Mouse (Mus musculus): ENCODE results near the gene Pabpc1l. TPM values are rescaled to one million over a fixed set of nuclear protein-coding genes. Genes with fewer than 3 reads are reported as not detected.

Gene Pabpc1l
- polyA plus RNA-seq, 1 experiment from 2014 or later: not detected

- Histone ChIP-seq H3K36me3 (ENCODE audit: inconsistent target) (peaks cover 45% of the 10 kb centered on the region), H3K79me2 (ENCODE audit: inconsistent target) (peaks cover 82% of the 10 kb centered on the region), H3K4me3 (ENCODE audit: inconsistent target) (peak overlapping the region; percentile 10; the same call in 1 of the 2 replicates), H3K27ac (peak overlapping the region; percentile 92)
- 0% methylated on average over 14 of the region's 19 CpGs for WGBS (ENCODE audit: missing documents)
Measured at GRCm38 (mm10) chr2:164083609-164084341, 58.5 kb downstream of the Pabpc1l start.

- H3K27ac ChIP-seq: peak overlapping the region; percentile 92
- H3K4me3 ChIP-seq (ENCODE audit: inconsistent target): peak overlapping the region; percentile 8; the same call in 1 of the 2 replicates
- peaks cover 82% of the 10 kb centered on the region for H3K79me2 ChIP-seq (ENCODE audit: inconsistent target)
- 7% methylated on average over 7 of the region's 7 CpGs for WGBS (ENCODE audit: missing documents)
- peaks cover 51% of the 10 kb centered on the region for H3K36me3 ChIP-seq (ENCODE audit: inconsistent target)
Measured at GRCm38 (mm10) chr2:164084342-164084700, 59.1 kb downstream of the Pabpc1l start.

- 68% methylated on average over 6 of the region's 6 CpGs for WGBS (ENCODE audit: missing documents)
- H3K36me3 ChIP-seq (ENCODE audit: inconsistent target): peaks cover 33% of the 10 kb centered on the region
- no peak overlapping the region for H3K27ac ChIP-seq
- peaks cover 82% of the 10 kb centered on the region for H3K79me2 ChIP-seq (ENCODE audit: inconsistent target)
- no peak overlapping the region for H3K4me3 ChIP-seq (ENCODE audit: inconsistent target)
Measured at GRCm38 (mm10) chr2:164087416-164088017, 62.3 kb downstream of the Pabpc1l start.

GRCm38 (mm10) chr2:164089508-164089907 is 64.3 kb downstream of the Pabpc1l start:
- Histone ChIP-seq H3K36me3 (ENCODE audit: inconsistent target) (peaks cover 33% of the 10 kb centered on the region), H3K79me2 (ENCODE audit: inconsistent target) (peaks cover 100% of the 10 kb centered on the region), H3K27ac (no peak overlapping the region), H3K4me3 (ENCODE audit: inconsistent target) (no peak overlapping the region)
- WGBS (ENCODE audit: missing documents): 91% methylated on average over 4 of the region's 4 CpGs

- Histone ChIP-seq H3K4me3 (ENCODE audit: inconsistent target) (no peak overlapping the region), H3K36me3 (ENCODE audit: inconsistent target) (peaks cover 36% of the 10 kb centered on the region)
- WGBS (ENCODE audit: missing documents): 43% methylated on average over 7 of the region's 7 CpGs
Measured at GRCm38 (mm10) chr2:164094152-164094551, 68.9 kb downstream of the Pabpc1l start.

GRCm38 (mm10) chr2:164098603-164099250 is 73.5 kb downstream of the Pabpc1l start:
- peaks cover 38% of the 10 kb centered on the region for H3K79me2 ChIP-seq (ENCODE audit: inconsistent target)
- WGBS (ENCODE audit: missing documents): 95% methylated on average over 8 of the region's 11 CpGs
- no peak overlapping the region for H3K4me3 ChIP-seq (ENCODE audit: inconsistent target)
- no peak overlapping the region for H3K27ac ChIP-seq
- peaks cover 71% of the 10 kb centered on the region for H3K36me3 ChIP-seq (ENCODE audit: inconsistent target)

More at GRCm38 (mm10) chr2:164094152-164094551, 68.9 kb downstream of the Pabpc1l start:
- H3K27ac ChIP-seq: no peak overlapping the region
- peaks cover 84% of the 10 kb centered on the region for H3K79me2 ChIP-seq (ENCODE audit: inconsistent target)

Other genes starting within 250 kb of the Pabpc1l start
- gene Ccn5, start 204.6 kb upstream of the Pabpc1l start, polyA plus RNA-seq (2018): not detected in 3 replicates
- not detected in 3 replicates for gene Kcnk15, start 171.8 kb upstream of the Pabpc1l start, polyA plus RNA-seq (2018)
- gene Rims4, start 106.8 kb upstream of the Pabpc1l start, polyA plus RNA-seq (2018): not detected in 3 replicates
- 157 to 226 TPM (median 174 TPM) in 3 replicates for gene Ywhab, start 30.5 kb upstream of the Pabpc1l start, polyA plus RNA-seq (2018)
- 55.4 to 80.1 TPM (median 68.0 TPM) in 3 replicates for gene Stk4, start 44.9 kb downstream of the Pabpc1l start, polyA plus RNA-seq (2018)
- gene Tomm34, start 45.7 kb downstream of the Pabpc1l start, polyA plus RNA-seq (2018): 35.0 to 41.7 TPM (median 39.3 TPM) in 3 replicates
- gene Kcns1, start 145.7 kb downstream of the Pabpc1l start, polyA plus RNA-seq (2018): not detected in 3 replicates
- gene Wfdc5, start 157.3 kb downstream of the Pabpc1l start, polyA plus RNA-seq (2018): not detected in 3 replicates
- gene Wfdc12, start 165.2 kb downstream of the Pabpc1l start, polyA plus RNA-seq (2018): not detected in 3 replicates
- not detected in 3 replicates for gene Wfdc15a, start 174.7 kb downstream of the Pabpc1l start, polyA plus RNA-seq (2018)
- not detected in 3 replicates for gene Wfdc15b, start 196.2 kb downstream of the Pabpc1l start, polyA plus RNA-seq (2018)
- gene Svs2, start 213.0 kb downstream of the Pabpc1l start, polyA plus RNA-seq (2018): not detected in 3 replicates
- not detected in 3 replicates for gene Svs3b, start 231.2 kb downstream of the Pabpc1l start, polyA plus RNA-seq (2018)